Mouse (Mus musculus) brain, embryonic 14.5 days (tissue): ENCODE data around the gene Chrdl1.

ENCODE experiments used
- CTCF ChIP-seq: fragments of 200-500 bp; IDR thresholded peaks from 2 replicates; pipeline ENCODE4 v1.5.1; 2012; ENCODE audit warnings: inconsistent platforms, mild to moderate bottlenecking, moderate library complexity, borderline replicate concordance; ENCODE audit not compliant: insufficient read depth, insufficient read length; ENCODE audit errors: extremely low read depth
- POLR2A ChIP-seq: fragments of 200-500 bp; IDR thresholded peaks from 2 replicates; pipeline ENCODE4 v1.6.1; 2012; ENCODE audit warnings: mild to moderate bottlenecking, inconsistent platforms, borderline replicate concordance; ENCODE audit not compliant: poor library complexity, insufficient read depth, insufficient read length, severe bottlenecking; ENCODE audit errors: extremely low read depth

DNA sequence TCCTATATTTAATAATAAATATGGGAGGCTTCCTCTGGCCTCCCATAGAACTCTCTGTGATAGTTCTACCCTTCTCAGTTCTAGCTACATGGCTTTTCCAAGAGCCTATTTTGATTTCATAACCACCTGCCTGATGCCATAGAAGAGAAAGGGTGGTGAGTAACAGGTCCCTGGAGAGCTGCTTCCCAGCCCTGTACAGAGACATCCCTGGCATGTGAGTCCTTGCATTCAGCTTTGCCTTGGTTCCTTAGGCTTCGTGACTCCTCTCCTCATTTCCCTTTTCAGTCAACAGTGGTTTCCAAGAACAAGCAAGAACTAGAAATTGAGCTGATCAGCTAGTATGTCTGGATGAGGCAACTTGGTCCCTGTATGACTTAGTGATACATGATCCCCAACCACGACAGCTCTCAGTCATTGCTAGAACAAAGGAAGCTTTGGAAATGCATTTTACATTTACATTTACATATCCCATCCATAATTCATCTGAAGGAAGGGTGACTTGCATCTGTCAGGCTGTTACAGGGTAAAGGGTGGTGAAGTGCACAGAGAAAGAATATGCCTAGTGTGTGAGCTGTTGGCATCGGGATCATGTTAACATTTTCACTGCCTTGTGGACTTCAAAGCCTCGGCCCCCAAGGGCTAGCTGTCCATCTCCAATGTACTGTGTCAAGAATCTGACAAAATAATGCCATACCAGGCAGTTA lies 27.7 kb downstream of the Chrdl1 start:
- TF ChIP-seq CTCF (no peak), POLR2A (no peak)
